Mouse (Mus musculus) testis, adult 2 months (tissue): ENCODE results near the gene Kank2.

Experiments
- CTCF ChIP-seq: fragments of 200-500 bp; IDR thresholded peaks from 2 replicates; pipeline ENCODE4 v1.5.1; 2012; ENCODE audit warnings: low read depth, mild to moderate bottlenecking, inconsistent platforms, low read length, moderate library complexity; ENCODE audit not compliant: control insufficient read depth, insufficient read depth, insufficient replicate concordance
- POLR2A ChIP-seq: fragments of 200-500 bp; IDR thresholded peaks from 2 replicates; pipeline ENCODE4 v1.6.1; 2012; ENCODE audit warnings: low read depth, mild to moderate bottlenecking, inconsistent platforms, low read length, moderate library complexity; ENCODE audit not compliant: control insufficient read depth

DNA sequence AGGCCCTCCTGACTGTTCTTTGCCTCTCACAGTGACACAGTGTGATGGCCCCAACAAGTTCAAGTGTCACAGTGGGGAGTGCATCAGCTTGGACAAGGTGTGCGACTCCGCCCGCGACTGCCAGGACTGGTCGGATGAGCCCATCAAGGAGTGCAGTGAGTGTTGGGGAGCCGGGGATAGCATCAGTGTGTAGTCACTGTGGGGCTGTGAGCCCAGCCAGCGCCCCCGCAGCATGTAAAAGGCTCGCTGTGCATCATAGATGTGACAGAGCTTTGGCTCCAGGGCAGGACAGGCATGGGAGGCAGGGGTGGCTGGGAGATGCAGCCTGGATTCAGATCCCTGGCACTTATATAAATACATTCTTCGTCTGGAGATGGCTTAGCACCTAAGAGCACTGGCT lies 61.4 kb downstream of the Kank2 start:
- no peak for TF ChIP-seq CTCF
- no peak for TF ChIP-seq POLR2A
